Mouse (Mus musculus) MEL (cell line): ENCODE measurements around the gene Ddhd1. TPM values are rescaled to one million over a fixed set of nuclear protein-coding genes. Genes with fewer than 3 reads are reported as not detected.

Experiments used
- DNase-seq: peaks from one replicate; pipeline ENCODE4 v3.0.0; 2011; ENCODE audit warnings: low read depth, low spot score
- H3K27ac ChIP-seq: 2 replicates; pipeline ENCODE4 v1.5.1; 2012; ENCODE audit warnings: low read depth, mild to moderate bottlenecking, control low read depth, low read length, moderate library complexity; ENCODE audit not compliant: control insufficient read depth
- H3K27me3 ChIP-seq, 2 experiments: fragments of 150-350 bp in 1 of 2; sonication (generic) in 1 of 2; 2 replicates each; pipeline ENCODE4 v1.6.1; 2012; ENCODE audit warnings: low read length in 2 of 2, mild to moderate bottlenecking in 2 of 2, improper control_type of control experiment in 1 of 2, moderate library complexity in 1 of 2; ENCODE audit not compliant: insufficient read depth in 2 of 2, control insufficient read depth in 1 of 2
- H3K36me3 ChIP-seq, 2 experiments: 2 replicates each; pipeline ENCODE4 v1.6.1; 2012 to 2014; ENCODE audit warnings: low read length in 2 of 2, improper control_type of control experiment in 1 of 2, inconsistent platforms in 1 of 2, mild to moderate bottlenecking in 1 of 2; ENCODE audit not compliant: insufficient read depth in 2 of 2, control insufficient read depth in 1 of 2
- H3K4me1 ChIP-seq, 2 experiments: fragments of 150-350 bp in 1 of 2; sonication (generic) in 1 of 2; 2 replicates each; pipeline ENCODE4 v1.6.1; 2012; ENCODE audit warnings: low read length in 2 of 2, improper control_type of control experiment in 1 of 2, mild to moderate bottlenecking in 1 of 2; ENCODE audit not compliant: insufficient read depth in 2 of 2, control insufficient read depth in 1 of 2
- H3K4me3 ChIP-seq, 2 experiments: fragments of 150-350 bp in 1 of 2; sonication (generic) in 1 of 2; 2 replicates each; pipeline ENCODE4 v1.5.1; 2012; ENCODE audit warnings: low read depth in 2 of 2, low read length in 2 of 2, mild to moderate bottlenecking in 2 of 2, moderate library complexity in 2 of 2, control low read depth in 1 of 2, improper control_type of control experiment in 1 of 2; ENCODE audit not compliant: control insufficient read depth in 1 of 2, insufficient read depth in 1 of 2
- H3K79me2 ChIP-seq: 2 replicates; pipeline ENCODE4 v1.6.1; 2012; ENCODE audit warnings: mild to moderate bottlenecking, low read length, moderate library complexity; ENCODE audit not compliant: control insufficient read depth, poor library complexity, insufficient read depth
- H3K9ac ChIP-seq: 2 replicates; pipeline ENCODE4 v1.6.1; 2012; ENCODE audit warnings: low read depth, mild to moderate bottlenecking, control low read depth, low read length, moderate library complexity; ENCODE audit not compliant: control insufficient read depth, poor library complexity, severe bottlenecking
- H3K9me3 ChIP-seq: fragments of 150-350 bp; sonication (generic); replicated peaks from 2 replicates; pipeline ENCODE4 v1.6.1; 2012; ENCODE audit warnings: mild to moderate bottlenecking, low read length, improper control_type of control experiment, moderate library complexity; ENCODE audit not compliant: insufficient read depth
- BHLHE40 ChIP-seq: IDR thresholded peaks from 2 replicates; pipeline ENCODE4 v1.6.1; 2012; ENCODE audit warnings: low read depth, mild to moderate bottlenecking, inconsistent platforms, low read length, improper control_type of control experiment, borderline replicate concordance
- CHD2 ChIP-seq: IDR thresholded peaks from 2 replicates; pipeline ENCODE4 v1.6.1; 2011; ENCODE audit warnings: low read length, improper control_type of control experiment
- CTCF ChIP-seq, 3 experiments: IDR thresholded peaks in 2 of 3; conservative IDR thresholded peaks in 1 of 3; 2 replicates each; pipeline ENCODE4 v1.5.1; 2011 to 2012; ENCODE audit warnings: low read length in 3 of 3, low read depth in 2 of 3, mild to moderate bottlenecking in 2 of 3, improper control_type of control experiment in 1 of 3, inconsistent platforms in 1 of 3, mixed read lengths in 1 of 3, moderate library complexity in 1 of 3; ENCODE audit not compliant: control insufficient read depth in 1 of 3, insufficient read depth in 1 of 3, poor library complexity in 1 of 3, severe bottlenecking in 1 of 3
- ETS1 ChIP-seq: IDR thresholded peaks from 2 replicates; pipeline ENCODE4 v1.6.1; 2012; ENCODE audit warnings: low read depth, mild to moderate bottlenecking, inconsistent platforms, low read length, improper control_type of control experiment, moderate library complexity
- GABPA ChIP-seq: IDR thresholded peaks from 2 replicates; pipeline ENCODE4 v1.6.1; 2012; ENCODE audit warnings: low read depth, mild to moderate bottlenecking, inconsistent platforms, low read length, improper control_type of control experiment, moderate library complexity
- HCFC1 ChIP-seq: IDR thresholded peaks from 2 replicates; pipeline ENCODE4 v1.6.1; 2012; ENCODE audit warnings: low read depth, mild to moderate bottlenecking, inconsistent platforms, low read length, improper control_type of control experiment, moderate library complexity
- KAT2A ChIP-seq: conservative IDR thresholded peaks from 2 replicates; pipeline ENCODE4 v1.6.1; 2012; ENCODE audit warnings: low read depth, low read length, improper control_type of control experiment, inconsistent platforms
- MAFK ChIP-seq: IDR thresholded peaks from 2 replicates; pipeline ENCODE4 v1.6.1; 2011; ENCODE audit warnings: low read depth, mild to moderate bottlenecking, low read length, improper control_type of control experiment, borderline replicate concordance
- MAX ChIP-seq: IDR thresholded peaks from 2 replicates; pipeline ENCODE4 v1.6.1; 2011; ENCODE audit warnings: low read length, improper control_type of control experiment
- MAZ ChIP-seq: IDR thresholded peaks from 2 replicates; pipeline ENCODE4 v1.6.1; 2012; ENCODE audit warnings: low read depth, mild to moderate bottlenecking, inconsistent platforms, low read length, improper control_type of control experiment
- MEF2A ChIP-seq: IDR thresholded peaks from 2 replicates; pipeline ENCODE4 v1.6.1; 2014; ENCODE audit warnings: low read depth, mild to moderate bottlenecking, inconsistent platforms, low read length, improper control_type of control experiment; ENCODE audit not compliant: poor library complexity, insufficient replicate concordance, severe bottlenecking; ENCODE audit errors: extremely low read depth
- MYB ChIP-seq: IDR thresholded peaks from 2 replicates; pipeline ENCODE4 v1.6.1; 2011; ENCODE audit warnings: mild to moderate bottlenecking, low read depth, low read length, improper control_type of control experiment
- MYC ChIP-seq: IDR thresholded peaks from 2 replicates; pipeline ENCODE4 v1.6.1; 2011; ENCODE audit warnings: low read depth, mild to moderate bottlenecking, low read length, improper control_type of control experiment, moderate library complexity
- NELFE ChIP-seq: IDR thresholded peaks from 2 replicates; pipeline ENCODE4 v1.6.1; 2011; ENCODE audit warnings: low read depth, low read length, improper control_type of control experiment
- NRF1 ChIP-seq: IDR thresholded peaks from 2 replicates; pipeline ENCODE4 v1.6.1; 2014; ENCODE audit warnings: low read depth, mild to moderate bottlenecking, inconsistent platforms, low read length, improper control_type of control experiment, moderate library complexity; ENCODE audit not compliant: poor library complexity, insufficient read depth, severe bottlenecking
- POLR2A ChIP-seq, 2 experiments: IDR thresholded peaks; 2 replicates each; pipeline ENCODE4 v1.6.1; 2011 to 2012; ENCODE audit warnings: low read length in 2 of 2, mild to moderate bottlenecking in 2 of 2, control low read depth in 1 of 2, improper control_type of control experiment in 1 of 2, low read depth in 1 of 2, moderate library complexity in 1 of 2; ENCODE audit not compliant: control insufficient read depth in 1 of 2, insufficient read depth in 1 of 2, poor library complexity in 1 of 2
- POLR2AphosphoS2 ChIP-seq: IDR thresholded peaks from 2 replicates; pipeline ENCODE4 v1.6.1; 2011; ENCODE audit warnings: low read length, improper control_type of control experiment
- POLR2AphosphoS5 ChIP-seq: IDR thresholded peaks from 2 replicates; pipeline ENCODE4 v1.6.1; 2012; ENCODE audit warnings: low read depth, borderline replicate concordance, mild to moderate bottlenecking, inconsistent platforms, low read length, moderate library complexity, mixed read lengths
- RAD21 ChIP-seq: IDR thresholded peaks from 2 replicates; pipeline ENCODE4 v1.6.1; 2011; ENCODE audit warnings: mild to moderate bottlenecking, low read depth, low read length, improper control_type of control experiment
- RCOR1 ChIP-seq: IDR thresholded peaks from 2 replicates; pipeline ENCODE4 v1.6.1; 2012; ENCODE audit warnings: low read depth, mild to moderate bottlenecking, inconsistent platforms, low read length, improper control_type of control experiment
- SMC3 ChIP-seq: IDR thresholded peaks from 2 replicates; pipeline ENCODE4 v1.6.1; 2011; ENCODE audit warnings: low read depth, low read length, improper control_type of control experiment
- TAL1 ChIP-seq: IDR thresholded peaks from 2 replicates; pipeline ENCODE4 v1.6.1; 2012; ENCODE audit warnings: mild to moderate bottlenecking, inconsistent platforms, low read length, moderate library complexity, mixed read lengths
- TBP ChIP-seq: IDR thresholded peaks from 2 replicates; pipeline ENCODE4 v1.8.0; 2011; ENCODE audit warnings: low read depth, low read length, improper control_type of control experiment
- UBTF ChIP-seq: IDR thresholded peaks from 2 replicates; pipeline ENCODE4 v1.6.1; 2012; ENCODE audit warnings: low read depth, mild to moderate bottlenecking, inconsistent platforms, low read length, improper control_type of control experiment, moderate library complexity, borderline replicate concordance; ENCODE audit not compliant: insufficient read depth
- polyA plus RNA-seq, 2 experiments: library from polyadenylated mRNA; stranded (reverse) in 1 of 2; unstranded in 1 of 2; fragments of >175 nt in 1 of 2; fragments of >200 nt in 1 of 2; gene quantifications; 2 replicates each; pipeline versions ENCODE4 v1.2.1 to v1.2.4; 2012; ENCODE audit warnings: low replicate concordance in 2 of 2, low read depth in 1 of 2; ENCODE audit not compliant: insufficient read length in 2 of 2, insufficient read depth in 1 of 2, missing spikeins in 1 of 2
- total RNA-seq: library from RNA; depleted of rRNA; stranded (reverse); fragments of 300-350 nt; gene quantifications from 2 replicates; pipeline ENCODE4 v1.2.3, GENCODE M21; 2012

Gene Ddhd1
- total and polyA plus RNA-seq, 3 experiments, result 9.0 to 14.3 TPM; not detected in 1

GRCm38 (mm10) chr14:45642217-45642616, 15.7 kb downstream of the Ddhd1 start:
- Histone ChIP-seq H3K27me3 (no peaks in the 10 kb centered on the region), H3K27ac (no peak overlapping the region), H3K9me3 (no peaks in the 10 kb centered on the region), H3K4me3 (no peak overlapping the region), H3K4me1 (no peaks in the 10 kb centered on the region), H3K9ac (no peak overlapping the region), H3K36me3 (no peaks in the 10 kb centered on the region), H3K79me2 (peaks cover 6% of the 10 kb centered on the region; the same call in 1 of the 2 replicates)
- TF ChIP-seq TBP (no peak), CTCF (IDR thresholded peaks at IDR 0.05 in 2 of 3, conservative IDR thresholded peaks at IDR 0.05 in 1 of 3; ENCODE audit: control insufficient read depth in 1 of 3, insufficient read depth in 1 of 3, low read depth in 2 of 3, low read length in 3 of 3, poor library complexity in 1 of 3, severe bottlenecking in 1 of 3) (no peak), MAFK (no peak), MAX (no peak), POLR2A (IDR thresholded peaks at IDR 0.05; ENCODE audit: control insufficient read depth in 1 of 2, insufficient read depth in 1 of 2, low read depth in 1 of 2, low read length in 2 of 2, poor library complexity in 1 of 2) (no peak), UBTF (no peak), MYB (no peak), BHLHE40 (no peak), MEF2A (no peak), KAT2A (no peak), MYC (no peak), RCOR1 (no peak), ETS1 (no peak), CHD2 (no peak), HCFC1 (no peak), GABPA (no peak), NRF1 (no peak), POLR2AphosphoS5 (no peak), SMC3 (no peak), TAL1 (no peak)
- no peak for DNase-seq

- no peaks in the 10 kb centered on the region for H3K9me3 ChIP-seq
- H3K27me3 ChIP-seq, result no peaks in the 10 kb centered on the region
- H3K27ac ChIP-seq, result no peak overlapping the region
- H3K36me3 ChIP-seq, result no peaks in the 10 kb centered on the region
- TF ChIP-seq NELFE (no peak), MYB (no peak), MAZ (no peak), POLR2AphosphoS2 (no peak), NRF1 (no peak), RAD21 (no peak)
- TF ChIP-seq, all 39 proteins: peak for 0
- peak; percentile 35 for DNase-seq
- peaks cover 6% of the 10 kb centered on the region; the same call in 1 of the 2 replicates for H3K79me2 ChIP-seq
- H3K4me1 ChIP-seq, result no peaks in the 10 kb centered on the region
- H3K9ac ChIP-seq, result no peak overlapping the region
- no peak overlapping the region for H3K4me3 ChIP-seq
Measured at GRCm38 (mm10) chr14:45638717-45639116, 19.2 kb downstream of the Ddhd1 start.
